ENCODE assay signal across 9 mouse cellular contexts in genomic region chr6:119472135-119472534, GRCm38 (mm10). TPM values are rescaled to one million over a fixed set of nuclear protein-coding genes. Genes with fewer than 3 reads are reported as not detected.
A peak's percentile ranks its signal among the peaks of the same experiment; 100 is the strongest.
DNase-seq lines count a peak whose midpoint lies in the region; ATAC-seq lines count a peak whose summit lies in the region.
"Had no signal": no experiment of that assay in that cellular context is flagged by ENCODE, and none has a peak within 500 bp of the region (broad histone marks: within the 10 kb centered on the region; RNA-seq: fewer than 3 reads in every experiment).

No protein-coding gene starts in this region.

- no peak overlapping the region for H3K9ac ChIP-seq in heart, embryonic 11.5 days (ENCODE audit: low read depth, low read length)
- no peak overlapping the region for H3K9ac ChIP-seq in embryonic facial prominence, embryonic 11.5 days (replicated peaks; ENCODE audit: low read length)
- H3K9ac ChIP-seq: stomach, embryonic 15.5 days had no signal

- H3K27me3 ChIP-seq in heart, embryonic 11.5 days (ENCODE audit: control insufficient read depth, insufficient read depth, low read length) = no peaks in the 10 kb centered on the region
- no peaks in the 10 kb centered on the region for H3K27me3 ChIP-seq in embryonic facial prominence, embryonic 11.5 days (ENCODE audit: control insufficient read depth, insufficient read depth, low read length)
- H3K27me3 ChIP-seq: stomach, embryonic 15.5 days had no signal

- H3K4me1 ChIP-seq in heart, embryonic 11.5 days (ENCODE audit: control insufficient read depth, insufficient read depth, low read length) = peaks cover 9% of the 10 kb centered on the region
- no peaks in the 10 kb centered on the region for H3K4me1 ChIP-seq in embryonic facial prominence, embryonic 11.5 days (ENCODE audit: control insufficient read depth, insufficient read depth, low read length)
- H3K4me1 ChIP-seq: stomach, embryonic 15.5 days had no signal

- H3K9me3 ChIP-seq in heart, embryonic 11.5 days (replicated peaks; ENCODE audit: control insufficient read depth, low read length) = no peaks in the 10 kb centered on the region
- no peaks in the 10 kb centered on the region for H3K9me3 ChIP-seq in embryonic facial prominence, embryonic 11.5 days (replicated peaks; ENCODE audit: control insufficient read depth, low read length)
- H3K9me3 ChIP-seq: stomach, embryonic 15.5 days had no signal

- no peak for ATAC-seq in heart, embryonic 11.5 days (replicated peaks; ENCODE audit: insufficient number of reproducible peaks, low FRiP score, low TSS enrichment)
- no peak for ATAC-seq in embryonic facial prominence, embryonic 11.5 days (replicated peaks; ENCODE audit: insufficient number of reproducible peaks, low FRiP score, low TSS enrichment, low read depth)
- peak; percentile 47 for ATAC-seq in megakaryocyte-erythroid progenitor cell, adult 5-6 weeks (replicated peaks; ENCODE audit: low FRiP score, low TSS enrichment, poor library complexity, severe bottlenecking)

- 30% methylated on average over 5 of the region's 5 CpGs for WGBS in heart, embryonic 11.5 days (ENCODE audit: insufficient replicate concordance)
- WGBS in embryonic facial prominence, embryonic 11.5 days = 25% methylated on average over 5 of the region's 5 CpGs

- no peak overlapping the region for H3K27ac ChIP-seq in heart, embryonic 11.5 days (ENCODE audit: low read depth, low read length)
- no peak overlapping the region for H3K27ac ChIP-seq in embryonic facial prominence, embryonic 11.5 days (replicated peaks; ENCODE audit: low read depth, low read length)
- H3K27ac ChIP-seq: stomach, embryonic 15.5 days had no signal

- peak; percentile 96 for DNase-seq in heart, adult 11 months
- DNase-seq in 3T3-L1 (ENCODE audit: low read depth, low spot score) = peak; percentile 79
- DNase-seq in adrenal gland, postnatal 10 days = peak; percentile 71
- peak; percentile 66 for DNase-seq in embryonic facial prominence, embryonic 11.5 days (ENCODE audit: low spot score)
- peak; percentile 60 to 68 for DNase-seq in kidney, adult 8-10 months
- peak; percentile 62 for DNase-seq in thymus, postnatal 25 days

- no peaks in the 10 kb centered on the region for H3K36me3 ChIP-seq in heart, embryonic 11.5 days (ENCODE audit: control insufficient read depth, insufficient read depth, low read length)
- H3K36me3 ChIP-seq in embryonic facial prominence, embryonic 11.5 days (replicated peaks; ENCODE audit: control insufficient read depth, insufficient read depth, low read depth, low read length) = no peaks in the 10 kb centered on the region
- H3K36me3 ChIP-seq: stomach, embryonic 15.5 days had no signal

- no peak overlapping the region for H3K4me2 ChIP-seq in heart, embryonic 11.5 days
- H3K4me2 ChIP-seq in embryonic facial prominence, embryonic 11.5 days (ENCODE audit: low read depth, low read length) = no peak overlapping the region
- H3K4me2 ChIP-seq: stomach, embryonic 15.5 days had no signal

- no peak overlapping the region for H3K4me3 ChIP-seq in heart, embryonic 11.5 days (ENCODE audit: low read depth, low read length)
- no peak overlapping the region for H3K4me3 ChIP-seq in embryonic facial prominence, embryonic 11.5 days (ENCODE audit: low read depth, low read length)
- H3K4me3 ChIP-seq: stomach, embryonic 15.5 days had no signal

RNA-seq across cellular contexts. Expression of gene Fbxl14, which starts 7.3 kb away (rescaled TPM):
- polyA plus RNA-seq in heart, embryonic 11.5 days (2014; fragmentation: Nextera tagmentation; extraction: Ambion mirVana) = 4.9 and 5.2 TPM in 2 replicates
- total RNA-seq in adrenal gland, postnatal 10 days (2021) = 10 to 100 TPM; 26.8 to 30.0 TPM
- polyA plus RNA-seq in embryonic facial prominence, embryonic 11.5 days (2014; fragmentation: Nextera tagmentation; extraction: Ambion mirVana) = 6.0 and 7.0 TPM in 2 replicates
- total RNA-seq in megakaryocyte-erythroid progenitor cell, adult 5-6 weeks (2014; fragmentation: Nextera tagmentation) = 31.8 and 40.4 TPM in 2 replicates
- total RNA-seq in megakaryocyte-erythroid progenitor cell, adult 5-6 weeks (2017) = 39.9 and 41.0 TPM in 2 replicates

RNA-seq across cellular contexts. Expression of gene Adipor2, which starts 54.6 kb away (rescaled TPM):
- polyA plus RNA-seq in heart, embryonic 11.5 days (2014; fragmentation: Nextera tagmentation; extraction: Ambion mirVana) = 11.5 and 22.6 TPM in 2 replicates
- 100 to 1,000 TPM; 204 to 214 TPM for total RNA-seq in adrenal gland, postnatal 10 days (2021)
- polyA plus RNA-seq in embryonic facial prominence, embryonic 11.5 days (2014; fragmentation: Nextera tagmentation; extraction: Ambion mirVana) = 15.4 and 16.2 TPM in 2 replicates
- total RNA-seq in megakaryocyte-erythroid progenitor cell, adult 5-6 weeks (2014; fragmentation: Nextera tagmentation) = 34.1 and 37.1 TPM in 2 replicates
- total RNA-seq in megakaryocyte-erythroid progenitor cell, adult 5-6 weeks (2017) = 65.9 and 73.1 TPM in 2 replicates
